Mouse (Mus musculus) midbrain, embryonic 16.5 days (tissue): ENCODE data around the gene Gm17018. TPM values are rescaled to one million over a fixed set of nuclear protein-coding genes. Genes with fewer than 3 reads are reported as not detected.

Source experiments
- ATAC-seq: fragments of 200-750 bp; cut with Nextera tagmentation; 2 replicates; pipeline ENCODE4 v1.8.0; 2017; ENCODE audit warnings: moderate TSS enrichment
- H3K27ac ChIP-seq: fragments of 300-500 bp; sonication (generic); 2 replicates; pipeline ENCODE4 v1.5.1; 2014; ENCODE audit warnings: mild to moderate bottlenecking, low read length, mixed read lengths
- H3K27me3 ChIP-seq: fragments of 300-500 bp; sonication (generic); 2 replicates; pipeline ENCODE4 v1.6.1; 2014; ENCODE audit warnings: low read depth, low read length, mixed read lengths; ENCODE audit not compliant: control insufficient read depth, insufficient read depth
- H3K36me3 ChIP-seq: fragments of 300-500 bp; sonication (generic); 2 replicates; pipeline ENCODE4 v1.6.1; 2014; ENCODE audit warnings: mild to moderate bottlenecking, low read length, moderate library complexity, mixed read lengths; ENCODE audit not compliant: control insufficient read depth, insufficient read depth
- H3K4me1 ChIP-seq: fragments of 300-500 bp; sonication (generic); 2 replicates; pipeline ENCODE4 v1.6.1; 2014; ENCODE audit warnings: mild to moderate bottlenecking, low read length, mixed read lengths; ENCODE audit not compliant: control insufficient read depth, insufficient read depth
- H3K4me2 ChIP-seq: fragments of 300-500 bp; sonication (generic); 2 replicates; pipeline ENCODE4 v1.6.1; 2014; ENCODE audit warnings: mild to moderate bottlenecking, low read length, mixed read lengths
- H3K4me3 ChIP-seq: fragments of 300-500 bp; sonication (generic); 2 replicates; pipeline ENCODE4 v1.5.1; 2014; ENCODE audit warnings: low read depth, mild to moderate bottlenecking, low read length, moderate library complexity, mixed read lengths
- H3K9ac ChIP-seq: fragments of 300-500 bp; sonication (generic); 2 replicates; pipeline ENCODE4 v1.6.1; 2014; ENCODE audit warnings: low read depth, low read length, mixed read lengths
- H3K9me3 ChIP-seq: fragments of 300-500 bp; sonication (generic); replicated peaks from 2 replicates; pipeline ENCODE4 v1.6.1; 2014; ENCODE audit warnings: mild to moderate bottlenecking, low read length, mixed read lengths; ENCODE audit not compliant: control insufficient read depth, poor library complexity, severe bottlenecking
- WGBS: fragments of 180-500 bp; shearing (Covaris S2); extraction: QIAGEN DNeasy Blood & Tissue Kit; methylation state at CpG from one replicate; pipeline ENCODE4 v1.1.7; 2014; 5-methylcytosine and 5-hydroxymethylcytosine counted together
- polyA plus RNA-seq: library from polyadenylated mRNA; unstranded; fragments of >200 nt; fragmentation: Nextera tagmentation; extraction: Ambion mirVana; gene quantifications from 2 replicates; pipeline ENCODE4 v1.2.1, GENCODE M21; 2015

Gene Gm17018
- polyA plus RNA-seq, 1 experiment from 2014 or later, result 75.8 TPM

- WGBS, result 84% methylated on average over 15 of the region's 15 CpGs
Observed at GRCm38 (mm10) chr19:45530200-45530995, 30.0 kb upstream of the Gm17018 start.

GRCm38 (mm10) chr19:45531554-45531953 lies 28.9 kb upstream of the Gm17018 start:
- ATAC-seq, result no peak
- Histone ChIP-seq H3K4me1 (no peaks in the 10 kb centered on the region), H3K9me3 (no peaks in the 10 kb centered on the region), H3K4me2 (no peak overlapping the region), H3K4me3 (no peak overlapping the region), H3K9ac (no peak overlapping the region), H3K27me3 (no peaks in the 10 kb centered on the region), H3K27ac (no peak overlapping the region), H3K36me3 (peaks cover 22% of the 10 kb centered on the region)
- 66% methylated on average over 6 of the region's 6 CpGs for WGBS

More at GRCm38 (mm10) chr19:45530200-45530995, 30.0 kb upstream of the Gm17018 start:
- Histone ChIP-seq H3K4me2 (no peak overlapping the region), H3K9ac (no peak overlapping the region), H3K27ac (no peak overlapping the region), H3K9me3 (no peaks in the 10 kb centered on the region), H3K4me3 (no peak overlapping the region), H3K36me3 (peaks cover 23% of the 10 kb centered on the region), H3K27me3 (no peaks in the 10 kb centered on the region), H3K4me1 (no peaks in the 10 kb centered on the region)
- no peak for ATAC-seq

GRCm38 (mm10) chr19:45533617-45534016 lies 26.8 kb upstream of the Gm17018 start:
- ATAC-seq, result no peak
- H3K9ac ChIP-seq, result no peak overlapping the region
- no peak overlapping the region for H3K4me3 ChIP-seq
- no peaks in the 10 kb centered on the region for H3K27me3 ChIP-seq
- no peak overlapping the region for H3K4me2 ChIP-seq
- no peaks in the 10 kb centered on the region for H3K4me1 ChIP-seq
- 67% methylated on average over 7 of the region's 7 CpGs for WGBS
- H3K36me3 ChIP-seq, result peaks cover 5% of the 10 kb centered on the region
- no peak overlapping the region for H3K27ac ChIP-seq
- H3K9me3 ChIP-seq, result no peaks in the 10 kb centered on the region

GRCm38 (mm10) chr19:45535214-45535735 lies 25.1 kb upstream of the Gm17018 start:
- Histone ChIP-seq H3K4me3 (no peak overlapping the region), H3K36me3 (no peaks in the 10 kb centered on the region; the same call in 1 of the 2 replicates), H3K4me1 (no peaks in the 10 kb centered on the region), H3K4me2 (no peak overlapping the region), H3K27ac (no peak overlapping the region), H3K9ac (no peak overlapping the region), H3K27me3 (no peaks in the 10 kb centered on the region), H3K9me3 (no peaks in the 10 kb centered on the region)
- ATAC-seq, result no peak
- WGBS, result 78% methylated on average over 8 of the region's 8 CpGs

GRCm38 (mm10) chr19:45535929-45536328 lies 24.5 kb upstream of the Gm17018 start:
- Histone ChIP-seq H3K4me1 (peaks cover under 1% of the 10 kb centered on the region; the same call in 1 of the 2 replicates), H3K4me3 (no peak overlapping the region), H3K36me3 (no peaks in the 10 kb centered on the region), H3K27ac (no peak overlapping the region), H3K27me3 (no peaks in the 10 kb centered on the region), H3K9ac (no peak overlapping the region), H3K9me3 (no peaks in the 10 kb centered on the region), H3K4me2 (no peak overlapping the region)
- ATAC-seq, result no peak
- WGBS, result 68% methylated on average over 6 of the region's 6 CpGs

- H3K27ac ChIP-seq, result no peak overlapping the region
- 55% methylated on average over 1 of the region's 1 CpGs for WGBS
- no peak overlapping the region for H3K4me2 ChIP-seq
- H3K27me3 ChIP-seq, result peaks cover 5% of the 10 kb centered on the region
- H3K36me3 ChIP-seq, result no peaks in the 10 kb centered on the region
- peaks cover 8% of the 10 kb centered on the region for H3K4me1 ChIP-seq
- H3K4me3 ChIP-seq, result no peak overlapping the region
- no peak for ATAC-seq
- H3K9ac ChIP-seq, result no peak overlapping the region
- H3K9me3 ChIP-seq, result no peaks in the 10 kb centered on the region
Observed at GRCm38 (mm10) chr19:45537505-45537904, 22.9 kb upstream of the Gm17018 start.

- peaks cover 24% of the 10 kb centered on the region for H3K27me3 ChIP-seq
- WGBS, result 20% methylated on average over 8 of the region's 8 CpGs
- peak overlapping the region; percentile 45 for H3K4me3 ChIP-seq
- H3K9ac ChIP-seq, result peak overlapping the region; percentile 70
- H3K4me1 ChIP-seq, result peaks cover 8% of the 10 kb centered on the region
- H3K27ac ChIP-seq, result peak overlapping the region; percentile 55; the same call in 1 of the 2 replicates
- no peaks in the 10 kb centered on the region for H3K36me3 ChIP-seq
- peak; percentile 34; the same call in 1 of the 2 replicates for ATAC-seq
- H3K9me3 ChIP-seq, result no peaks in the 10 kb centered on the region
- H3K4me2 ChIP-seq, result peak overlapping the region; percentile 71
Observed at GRCm38 (mm10) chr19:45540657-45541408, 19.6 kb upstream of the Gm17018 start.

GRCm38 (mm10) chr19:45541409-45542041 lies 18.9 kb upstream of the Gm17018 start:
- H3K4me2 ChIP-seq, result peak overlapping the region; percentile 71
- H3K9me3 ChIP-seq, result no peaks in the 10 kb centered on the region
- peak; percentile 52 for ATAC-seq
- peaks cover 8% of the 10 kb centered on the region for H3K4me1 ChIP-seq
- H3K4me3 ChIP-seq, result peak overlapping the region; percentile 45
- WGBS, result 1% methylated on average over 38 of the region's 58 CpGs
- peak overlapping the region; percentile 70 for H3K9ac ChIP-seq
- H3K36me3 ChIP-seq, result no peaks in the 10 kb centered on the region
- H3K27me3 ChIP-seq, result peaks cover 29% of the 10 kb centered on the region
- peak overlapping the region; percentile 55 for H3K27ac ChIP-seq
